Comparison of ENCODE assay signal across 9 mouse cellular contexts in genomic region chr2:28535263-28535540, GRCm38 (mm10). TPM values are rescaled to one million over a fixed set of nuclear protein-coding genes. Genes with fewer than 3 reads are reported as not detected.
DNase-seq lines count a peak whose midpoint lies in the region; ATAC-seq and TF ChIP-seq lines count a peak whose summit lies in the region.
"Had no signal": no experiment of that assay in that cellular context is flagged by ENCODE, and none has a peak within 500 bp of the region (broad histone marks: within the 10 kb centered on the region; RNA-seq: fewer than 3 reads in every experiment).

No protein-coding gene starts in this region.

- H3K9me3 ChIP-seq in embryonic facial prominence, embryonic 10.5 days, result no peaks in the 10 kb centered on the region
- H3K9me3 ChIP-seq in intestine, embryonic 15.5 days, result no peaks in the 10 kb centered on the region
- H3K9me3 ChIP-seq in neural tube, embryonic 12.5 days, result no peaks in the 10 kb centered on the region

- H3K9ac ChIP-seq in intestine, embryonic 15.5 days, result 0 out of 2 replicates have a peak overlapping the region, but pooled peaks have one; percentile 80
- H3K9ac ChIP-seq in neural tube, embryonic 12.5 days, result peak overlapping the region; percentile 48; the same call in 1 of the 2 replicates

- ATAC-seq in intestine, embryonic 15.5 days, result no peak
- no peak for ATAC-seq in neural tube, embryonic 12.5 days (ENCODE audit: low FRiP score, low read depth)

- no peak for DNase-seq in layer of hippocampus, adult 2 months (ENCODE audit: low spot score in 2 of 2)
- no peak for DNase-seq in layer of hippocampus, postnatal 25 days (ENCODE audit: extremely low spot score in 1 of 2, low spot score in 1 of 2)
- DNase-seq in embryonic facial prominence, embryonic 10.5 days (ENCODE audit: low spot score), result peak; percentile 19
- no peak for DNase-seq in adrenal gland, postnatal 10 days
- no peak for DNase-seq in right cerebral cortex, postnatal 25 days
- DNase-seq in gastrocnemius, postnatal 25 days, result no peak
- DNase-seq: right cerebral cortex, postnatal 14 days had no signal

- peak overlapping the region; percentile 92 for H3K4me3 ChIP-seq in layer of hippocampus, adult 2 months
- peak overlapping the region; percentile 72 for H3K4me3 ChIP-seq in embryonic facial prominence, embryonic 10.5 days
- H3K4me3 ChIP-seq in intestine, embryonic 15.5 days (replicated peaks), result no peak overlapping the region
- no peak overlapping the region for H3K4me3 ChIP-seq in neural tube, embryonic 12.5 days

- H3K4me2 ChIP-seq in intestine, embryonic 15.5 days (replicated peaks), result peak overlapping the region; percentile 84
- peak overlapping the region; percentile 80 for H3K4me2 ChIP-seq in neural tube, embryonic 12.5 days (replicated peaks)

- no peaks in the 10 kb centered on the region for H3K27me3 ChIP-seq in embryonic facial prominence, embryonic 10.5 days (replicated peaks; ENCODE audit: low read depth, poor library complexity, severe bottlenecking)
- no peaks in the 10 kb centered on the region for H3K27me3 ChIP-seq in intestine, embryonic 15.5 days (replicated peaks)
- no peaks in the 10 kb centered on the region for H3K27me3 ChIP-seq in neural tube, embryonic 12.5 days (replicated peaks)

- WGBS in embryonic facial prominence, embryonic 10.5 days, result 17% methylated on average over 4 of the region's 4 CpGs
- 41% methylated on average over 4 of the region's 4 CpGs for WGBS in intestine, embryonic 15.5 days
- WGBS in neural tube, embryonic 12.5 days, result 32% methylated on average over 4 of the region's 4 CpGs

- no peak for TF ChIP-seq CTCF in layer of hippocampus, adult 2 months (conservative IDR thresholded peaks at IDR 0.05)

- peaks cover 14% of the 10 kb centered on the region for H3K36me3 ChIP-seq in embryonic facial prominence, embryonic 10.5 days (replicated peaks)
- H3K36me3 ChIP-seq in intestine, embryonic 15.5 days, result no peaks in the 10 kb centered on the region
- H3K36me3 ChIP-seq in neural tube, embryonic 12.5 days, result no peaks in the 10 kb centered on the region

- peak overlapping the region; percentile 97 for H3K27ac ChIP-seq in layer of hippocampus, adult 2 months
- peak overlapping the region; percentile 89 for H3K27ac ChIP-seq in embryonic facial prominence, embryonic 10.5 days (replicated peaks)
- H3K27ac ChIP-seq in intestine, embryonic 15.5 days, result peak overlapping the region; percentile 77
- H3K27ac ChIP-seq in neural tube, embryonic 12.5 days, result 0 out of 2 replicates have a peak overlapping the region, but pooled peaks have one; percentile 67

- H3K4me1 ChIP-seq in embryonic facial prominence, embryonic 10.5 days, result peaks cover 99% of the 10 kb centered on the region
- peaks cover 73% of the 10 kb centered on the region for H3K4me1 ChIP-seq in intestine, embryonic 15.5 days (replicated peaks)
- H3K4me1 ChIP-seq in neural tube, embryonic 12.5 days, result peaks cover 98% of the 10 kb centered on the region

RNA-seq across cellular contexts. Expression of gene Ralgds, which starts 22.3 kb away (rescaled TPM):
- 100 to 1,000 TPM; 115 to 139 TPM for total RNA-seq in layer of hippocampus, adult 2 months (2021)
- 100 to 1,000 TPM; 115 to 132 TPM for total RNA-seq in layer of hippocampus, postnatal 25 days (2021)
- polyA plus RNA-seq in embryonic facial prominence, embryonic 10.5 days (2016; fragmentation: Nextera tagmentation; extraction: Ambion mirVana), result 36.7 and 44.2 TPM in 2 replicates
- polyA plus RNA-seq in intestine, embryonic 15.5 days (2015; fragmentation: Nextera tagmentation; extraction: Ambion mirVana), result 27.9 and 28.3 TPM in 2 replicates
- 99.6 and 111 TPM in 2 replicates for polyA plus RNA-seq in neural tube, embryonic 12.5 days (2016; fragmentation: Nextera tagmentation; extraction: Ambion mirVana)
- 10 to 100 TPM; 31.5 to 47.4 TPM for total RNA-seq in adrenal gland, postnatal 10 days (2021)
- 10 to 100 TPM in 1 of 2 experiments, 1 to 10 TPM in 1; 8.3 to 11.6 TPM for total RNA-seq in gastrocnemius, postnatal 25 days (2021)

RNA-seq across cellular contexts. Expression of gene Cel, which starts 28.0 kb away (rescaled TPM):
- total RNA-seq in layer of hippocampus, adult 2 months (2021), result not detected
- total RNA-seq in layer of hippocampus, postnatal 25 days (2021), result not detected
- not detected in 2 replicates for polyA plus RNA-seq in embryonic facial prominence, embryonic 10.5 days (2016; fragmentation: Nextera tagmentation; extraction: Ambion mirVana)
- polyA plus RNA-seq in intestine, embryonic 15.5 days (2015; fragmentation: Nextera tagmentation; extraction: Ambion mirVana), result 159 and 428 TPM in 2 replicates
- not detected in 2 replicates for polyA plus RNA-seq in neural tube, embryonic 12.5 days (2016; fragmentation: Nextera tagmentation; extraction: Ambion mirVana)
- under 1 TPM in 1 of 2 experiments, not detected in 1; 0.15 TPM for total RNA-seq in adrenal gland, postnatal 10 days (2021)
- not detected for total RNA-seq in gastrocnemius, postnatal 25 days (2021)

RNA-seq across cellular contexts. Expression of gene Gm10134, which starts 29.3 kb away (rescaled TPM):
- total RNA-seq in layer of hippocampus, adult 2 months (2021), result 1 to 10 TPM in 1 of 2 experiments, not detected in 1; 1.2 TPM
- 1 to 10 TPM in 1 of 2 experiments, not detected in 1; 2.0 TPM for total RNA-seq in layer of hippocampus, postnatal 25 days (2021)
- not detected in 2 replicates for polyA plus RNA-seq in embryonic facial prominence, embryonic 10.5 days (2016; fragmentation: Nextera tagmentation; extraction: Ambion mirVana)
- 11.8 and 11.9 TPM in 2 replicates for polyA plus RNA-seq in intestine, embryonic 15.5 days (2015; fragmentation: Nextera tagmentation; extraction: Ambion mirVana)
- 2.4 and 3.5 TPM in 2 replicates for polyA plus RNA-seq in neural tube, embryonic 12.5 days (2016; fragmentation: Nextera tagmentation; extraction: Ambion mirVana)
- total RNA-seq in adrenal gland, postnatal 10 days (2021), result 1 to 10 TPM; 2.6 to 3.2 TPM
- 1 to 10 TPM in 1 of 2 experiments, under 1 TPM in 1; 0.88 to 1.2 TPM for total RNA-seq in gastrocnemius, postnatal 25 days (2021)

RNA-seq across cellular contexts. Expression of gene Gbgt1, which starts 38.5 kb away (rescaled TPM):
- 1 to 10 TPM; 1.8 to 2.2 TPM for total RNA-seq in layer of hippocampus, adult 2 months (2021)
- total RNA-seq in layer of hippocampus, postnatal 25 days (2021), result 1 to 10 TPM; 1.5 to 2.1 TPM
- 0.22 TPM in 1 of 2 replicates, not detected in the other for polyA plus RNA-seq in embryonic facial prominence, embryonic 10.5 days (2016; fragmentation: Nextera tagmentation; extraction: Ambion mirVana)
- polyA plus RNA-seq in intestine, embryonic 15.5 days (2015; fragmentation: Nextera tagmentation; extraction: Ambion mirVana), result 3.7 and 4.0 TPM in 2 replicates
- 0.80 and 0.81 TPM in 2 replicates for polyA plus RNA-seq in neural tube, embryonic 12.5 days (2016; fragmentation: Nextera tagmentation; extraction: Ambion mirVana)
- 1 to 10 TPM; 4.3 to 5.4 TPM for total RNA-seq in adrenal gland, postnatal 10 days (2021)
- total RNA-seq in gastrocnemius, postnatal 25 days (2021), result 1 to 10 TPM in 1 of 2 experiments, under 1 TPM in 1; 0.54 to 1.0 TPM

RNA-seq across cellular contexts. Expression of gene Gtf3c5, which starts 48.3 kb away (rescaled TPM):
- total RNA-seq in layer of hippocampus, adult 2 months (2021), result 10 to 100 TPM; 18.2 to 20.7 TPM
- 10 to 100 TPM; 18.9 to 19.5 TPM for total RNA-seq in layer of hippocampus, postnatal 25 days (2021)
- 57.9 and 61.4 TPM in 2 replicates for polyA plus RNA-seq in embryonic facial prominence, embryonic 10.5 days (2016; fragmentation: Nextera tagmentation; extraction: Ambion mirVana)
- polyA plus RNA-seq in intestine, embryonic 15.5 days (2015; fragmentation: Nextera tagmentation; extraction: Ambion mirVana), result 31.8 and 33.8 TPM in 2 replicates
- polyA plus RNA-seq in neural tube, embryonic 12.5 days (2016; fragmentation: Nextera tagmentation; extraction: Ambion mirVana), result 46.7 and 51.1 TPM in 2 replicates
- total RNA-seq in adrenal gland, postnatal 10 days (2021), result 10 to 100 TPM; 15.5 to 21.5 TPM
- total RNA-seq in gastrocnemius, postnatal 25 days (2021), result 1 to 10 TPM; 7.3 to 7.6 TPM

Comparison
In these comparisons a context has a peak if more than half of its experiments do, and no peak if none do; other contexts are left out.
1. H3K4me3 ChIP-seq: peak in layer of hippocampus, adult 2 months (single experiment) and embryonic facial prominence, embryonic 10.5 days (single experiment); none in intestine, embryonic 15.5 days (single experiment) and neural tube, embryonic 12.5 days (single experiment).
2. Peak in every context shown above with its lines, with median percentiles within 50 percentile points of each other: H3K27ac ChIP-seq.